Mouse (Mus musculus): ENCODE data around the gene Ppara.

- TF ChIP-seq CTCF (IDR thresholded peaks at IDR 0.05; ENCODE audit: control insufficient read depth, insufficient read depth, low read length) (no peak), POLR2A (IDR thresholded peaks at IDR 0.05; ENCODE audit: borderline replicate concordance, control insufficient read depth, low read depth, low read length) (no peak)
Measured at GRCm38 (mm10) chr15:85771306-85772121, 36.7 kb downstream of the Ppara start.

Data from bone marrow, adult 2 months (tissue).